Mouse (Mus musculus): Measurements from ENCODE around the gene Nckipsd. TPM values are rescaled to one million over a fixed set of nuclear protein-coding genes. Genes with fewer than 3 reads are reported as not detected.
A peak's percentile ranks its signal among the peaks of the same experiment; 100 is the strongest.

Gene Nckipsd
- total and polyA plus RNA-seq, 3 experiments, result 6.4 to 13.2 (median 6.6) TPM

DNA sequence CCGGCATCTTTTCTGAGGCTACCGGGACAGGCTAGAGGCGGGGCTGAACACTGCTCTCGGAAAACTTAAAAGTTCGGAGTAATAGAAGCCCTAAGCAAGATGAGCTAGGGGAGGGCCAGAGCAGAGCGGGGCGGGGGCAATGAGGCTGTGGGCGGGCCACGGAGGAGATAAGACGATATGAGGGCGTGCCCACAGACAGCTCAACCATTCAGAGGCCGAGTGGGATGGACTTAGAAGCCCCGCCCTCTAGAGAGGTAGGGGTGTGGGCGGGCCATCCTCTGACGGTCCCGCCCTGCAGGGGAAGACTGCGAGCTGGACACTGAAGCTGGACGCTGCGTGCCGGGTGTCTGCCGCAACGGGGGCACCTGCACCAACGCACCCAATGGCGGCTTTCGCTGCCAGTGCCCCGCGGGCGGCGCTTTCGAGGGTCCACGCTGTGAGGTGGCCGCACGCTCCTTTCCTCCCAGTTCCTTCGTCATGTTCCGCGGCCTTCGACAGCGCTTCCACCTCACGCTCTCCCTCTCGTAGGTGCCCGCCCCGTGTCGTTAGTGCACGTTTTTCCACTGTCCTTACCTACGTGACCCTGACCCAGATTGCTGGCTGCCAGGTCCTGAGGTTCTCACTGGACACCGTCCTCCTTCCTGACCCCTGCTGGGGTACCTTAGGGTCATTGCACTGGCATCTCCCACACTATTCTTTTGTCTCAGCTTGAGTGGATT is 24.4 kb downstream of the Nckipsd start:
- H3K9ac ChIP-seq (ENCODE audit: insufficient read depth, low read depth), result no peak overlapping the region
- peaks cover 17% of the 10 kb centered on the region for H3K9me3 ChIP-seq (replicated peaks; ENCODE audit: low read length)
- peak overlapping the region in 1 of 3 experiments; percentile 27 for H3K4me3 ChIP-seq (replicated peaks in 1 of 3; ENCODE audit: low read depth in 2 of 3, low read length in 2 of 3, poor library complexity in 1 of 3)
- H3K27me3 ChIP-seq (replicated peaks), result peaks cover 74% of the 10 kb centered on the region
- TF ChIP-seq CHD1 (IDR thresholded peaks at IDR 0.05; ENCODE audit: low read depth, low read length) (no peak), PAX5 (IDR thresholded peaks at IDR 0.05; ENCODE audit: low read length) (no peak), CTCF (conservative IDR thresholded peaks at IDR 0.05 in 1 of 2, IDR thresholded peaks at IDR 0.05 in 1 of 2; ENCODE audit: low read depth in 2 of 2, low read length in 2 of 2) (no peak), ZC3H11A (IDR thresholded peaks at IDR 0.05; ENCODE audit: low read depth, low read length) (no peak), EP300 (IDR thresholded peaks at IDR 0.05; ENCODE audit: low read length) (no peak)
- peak overlapping the region; percentile 6; the same call in 1 of the 2 replicates for H3K4me2 ChIP-seq (ENCODE audit: insufficient read depth, low read depth, poor library complexity, severe bottlenecking)
- in situ Hi-C loops (cut with MboI; ENCODE audit: low pct_ligation_motif_present, low pct_unique_long_range_greater_than_20kb, low sequenced_read_pairs), result no loop called here
- dilution Hi-C loops (cut with MboI; ENCODE audit: extremely low pct_ligation_motif_present, extremely low pct_unique_long_range_greater_than_20kb, low sequenced_read_pairs), result no loop called here
- H3K4me1 ChIP-seq (ENCODE audit: control insufficient read depth in 1 of 2, insufficient read depth in 2 of 2), result peaks cover 0 to 7% of the 10 kb centered on the region in 2 experiments; a peak in 2 of 4 replicates
- H3K36me3 ChIP-seq (replicated peaks in 1 of 2; ENCODE audit: control insufficient read depth in 1 of 2, insufficient read depth in 1 of 2, low read length in 1 of 2), result no peaks in the 10 kb centered on the region
- no peak overlapping the region for H3K27ac ChIP-seq (ENCODE audit: insufficient read depth, low read depth)
- DNase-seq (ENCODE audit: extremely low read depth), result peak; percentile 41
- H3K79me2 ChIP-seq (replicated peaks; ENCODE audit: control insufficient read depth, extremely low read depth, insufficient read depth, poor library complexity, severe bottlenecking), result no peaks in the 10 kb centered on the region

DNA sequence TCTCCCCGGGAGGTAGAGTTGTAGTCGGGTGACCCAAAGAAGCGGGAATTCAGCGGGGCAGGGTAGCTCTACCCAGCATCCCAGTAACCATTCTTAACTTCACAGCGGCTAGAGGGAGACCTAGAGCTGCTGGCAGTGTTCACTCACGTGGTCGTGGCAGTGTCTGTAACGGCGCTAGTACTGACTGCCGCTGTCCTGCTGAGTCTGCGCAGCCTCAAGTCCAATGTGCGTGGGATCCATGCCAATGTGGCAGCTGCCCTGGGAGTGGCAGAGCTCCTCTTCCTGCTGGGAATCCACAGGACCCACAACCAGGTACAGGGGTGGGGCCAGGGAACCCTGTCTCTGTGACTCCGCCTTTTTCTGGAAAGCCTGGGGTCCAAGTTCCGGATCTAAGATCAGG is 34.8 kb downstream of the Nckipsd start:
- DNase-seq (ENCODE audit: extremely low read depth), result no peak
- H3K27ac ChIP-seq (ENCODE audit: insufficient read depth, low read depth), result no peak overlapping the region
- in situ Hi-C loops (cut with MboI; ENCODE audit: low pct_ligation_motif_present, low pct_unique_long_range_greater_than_20kb, low sequenced_read_pairs), result no loop called here
- dilution Hi-C loops (cut with MboI; ENCODE audit: extremely low pct_ligation_motif_present, extremely low pct_unique_long_range_greater_than_20kb, low sequenced_read_pairs), result no loop called here
- H3K79me2 ChIP-seq (replicated peaks; ENCODE audit: control insufficient read depth, extremely low read depth, insufficient read depth, poor library complexity, severe bottlenecking), result no peaks in the 10 kb centered on the region
- H3K9me3 ChIP-seq (replicated peaks; ENCODE audit: low read length), result no peaks in the 10 kb centered on the region
- no peak overlapping the region for H3K4me3 ChIP-seq (replicated peaks in 1 of 3; ENCODE audit: low read depth in 2 of 3, low read length in 2 of 3, poor library complexity in 1 of 3)
- H3K9ac ChIP-seq (ENCODE audit: insufficient read depth, low read depth), result no peak overlapping the region
- H3K4me2 ChIP-seq (ENCODE audit: insufficient read depth, low read depth, poor library complexity, severe bottlenecking), result peak overlapping the region; percentile 27
- H3K4me1 ChIP-seq (ENCODE audit: control insufficient read depth in 1 of 2, insufficient read depth in 2 of 2), result peaks cover 4 to 6% of the 10 kb centered on the region in 2 experiments; a peak in 1 of 4 replicates
- H3K27me3 ChIP-seq (replicated peaks), result peaks cover 95% of the 10 kb centered on the region
- H3K36me3 ChIP-seq (replicated peaks in 1 of 2; ENCODE audit: control insufficient read depth in 1 of 2, insufficient read depth in 1 of 2, low read length in 1 of 2), result no peaks in the 10 kb centered on the region
- TF ChIP-seq USF1 (IDR thresholded peaks at IDR 0.05; ENCODE audit: low read depth, low read length) (peak; percentile 22; the same call in 1 of the 2 replicates), MYC (IDR thresholded peaks at IDR 0.05; ENCODE audit: low read depth, low read length) (peak; percentile 35; the same call in 1 of the 2 replicates), POLR2AphosphoS2 (IDR thresholded peaks at IDR 0.05; ENCODE audit: low read depth, low read length) (no peak), GABPA (IDR thresholded peaks at IDR 0.05; ENCODE audit: insufficient replicate concordance, low read depth, low read length) (no peak), CTCF (conservative IDR thresholded peaks at IDR 0.05 in 1 of 2, IDR thresholded peaks at IDR 0.05 in 1 of 2; ENCODE audit: low read depth in 2 of 2, low read length in 2 of 2) (peak in 1 of 2 experiments; percentile 47; a peak in 2 of 4 replicates), SIN3A (IDR thresholded peaks at IDR 0.05; ENCODE audit: low read length) (no peak), MAFK (IDR thresholded peaks at IDR 0.05; ENCODE audit: insufficient replicate concordance, low read length) (no peak), IRF4 (IDR thresholded peaks at IDR 0.05; ENCODE audit: low read depth, low read length) (no peak), CHD1 (IDR thresholded peaks at IDR 0.05; ENCODE audit: low read depth, low read length) (no peak), RCOR1 (conservative IDR thresholded peaks at IDR 0.05; ENCODE audit: low read depth, low read length) (no peak), BHLHE40 (IDR thresholded peaks at IDR 0.05; ENCODE audit: low read depth, low read length) (peak; percentile 38), EP300 (IDR thresholded peaks at IDR 0.05; ENCODE audit: low read length) (no peak), MXI1 (IDR thresholded peaks at IDR 0.05; ENCODE audit: low read depth, low read length) (no peak), NRF1 (IDR thresholded peaks at IDR 0.05; ENCODE audit: low read depth, low read length) (peak; percentile 56), UBTF (IDR thresholded peaks at IDR 0.05; ENCODE audit: low read depth, low read length) (no peak), HCFC1 (IDR thresholded peaks at IDR 0.05; ENCODE audit: low read depth, low read length) (no peak), USF2 (conservative IDR thresholded peaks at IDR 0.05; ENCODE audit: low read depth, low read length) (no peak), NELFE (IDR thresholded peaks at IDR 0.05; ENCODE audit: low read depth, low read length) (no peak), CHD2 (IDR thresholded peaks at IDR 0.05; ENCODE audit: low read length) (no peak), SMC3 (IDR thresholded peaks at IDR 0.05; ENCODE audit: low read depth, low read length) (no peak; the same call in 1 of the 2 replicates), ZC3H11A (IDR thresholded peaks at IDR 0.05; ENCODE audit: low read depth, low read length) (no peak), KAT2A (IDR thresholded peaks at IDR 0.05; ENCODE audit: insufficient replicate concordance, low read length) (no peak), ZKSCAN1 (IDR thresholded peaks at IDR 0.05; ENCODE audit: borderline replicate concordance, low read depth, low read length) (no peak), TBP (conservative IDR thresholded peaks at IDR 0.05; ENCODE audit: low read depth, low read length) (no peak), RAD21 (IDR thresholded peaks at IDR 0.05; ENCODE audit: low read depth, low read length) (no peak; the same call in 1 of the 2 replicates), ETS1 (conservative IDR thresholded peaks at IDR 0.05; ENCODE audit: low read depth, low read length) (no peak), ZNF384 (IDR thresholded peaks at IDR 0.05; ENCODE audit: low read depth, low read length) (no peak), ELF1 (IDR thresholded peaks at IDR 0.05; ENCODE audit: low read depth, low read length) (no peak), POLR2A (IDR thresholded peaks at IDR 0.05; ENCODE audit: low read depth, low read length) (no peak), MAZ (IDR thresholded peaks at IDR 0.05; ENCODE audit: low read depth, low read length) (no peak), TCF12 (IDR thresholded peaks at IDR 0.05; ENCODE audit: low read depth, low read length) (no peak)
